Mouse (Mus musculus) megakaryocyte, adult 5-6 weeks (primary cell): ENCODE data around the gene Cmas. TPM values are rescaled to one million over a fixed set of nuclear protein-coding genes. Genes with fewer than 3 reads are reported as not detected.

Experiments used
- ATAC-seq: 2 replicates; pipeline ENCODE4 v1.8.0; 2016; ENCODE audit warnings: mild to moderate bottlenecking, inconsistent platforms; ENCODE audit not compliant: poor library complexity, severe bottlenecking
- total RNA-seq, 2 experiments: library from RNA; stranded (forward) in 1 of 2; stranded (reverse) in 1 of 2; fragments of 153-499, 151-499 nt in 1 of 2; fragments of 221-1000, 200-1000 nt in 1 of 2; gene quantifications; 2 replicates each; pipeline versions ENCODE4 v1.2.3 to v1.2.4; 2015 to 2017

Cmas gene
- 56.1 and 60.6 TPM in 2 replicates for total RNA-seq (2015)
- total RNA-seq (2017) = 52.7 and 60.0 TPM in 2 replicates

- ATAC-seq = peak; percentile 85
These were observed at the start of gene Cmas for GRCm38 (mm10) chr6:142756507-142757333. Gene Cmas (plus strand): TSS chr6:142756686.

- ATAC-seq = 0 out of 2 replicates have a peak, but pooled peaks have one; percentile 53
These were observed 49.8 kb upstream of the Cmas start for GRCm38 (mm10) chr6:142706688-142707087.

GRCm38 (mm10) chr6:142708369-142708768 lies 48.1 kb upstream of the Cmas start:
- ATAC-seq = peak; percentile 55; the same call in 1 of the 2 replicates

DNA sequence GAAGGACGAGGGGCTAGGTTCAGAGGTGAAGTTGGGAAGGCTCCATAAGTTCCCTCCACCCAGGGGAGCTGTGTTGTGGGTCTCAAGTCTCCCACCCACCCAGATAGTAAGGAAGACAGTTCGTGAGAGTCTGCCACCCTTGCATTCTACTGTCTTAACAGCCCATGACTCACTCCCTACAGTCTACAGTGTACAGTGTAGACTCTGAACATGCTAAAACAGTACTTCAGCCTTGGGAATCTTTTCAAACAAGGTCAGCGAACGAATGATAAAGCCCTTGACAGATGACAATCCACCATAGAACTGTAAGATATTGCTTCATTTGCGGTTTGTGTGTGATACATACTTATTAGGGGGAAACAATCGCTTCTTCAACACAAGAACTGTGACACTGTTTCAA lies 45.8 kb upstream of the Cmas start:
- ATAC-seq = no peak

DNA sequence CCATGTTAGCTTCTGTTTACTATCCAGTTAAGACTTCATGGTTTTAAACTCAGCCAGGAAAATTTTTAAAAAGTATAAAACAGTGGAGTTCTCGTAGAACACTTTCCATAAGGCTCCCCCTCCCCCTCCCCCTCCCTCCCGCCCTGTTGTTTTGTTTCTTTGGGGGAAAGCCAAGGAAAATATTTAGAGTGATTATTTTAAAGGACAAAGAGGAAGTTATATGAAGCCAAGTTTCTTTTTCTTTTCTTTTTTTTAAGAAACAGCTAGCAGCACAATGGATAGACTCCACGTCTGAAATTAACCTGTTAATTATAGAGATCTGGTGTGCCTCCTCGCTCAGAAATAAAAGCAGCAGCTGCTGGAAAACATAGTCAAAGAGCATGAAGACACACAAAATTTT lies 45.4 kb upstream of the Cmas start:
- ATAC-seq = no peak

DNA sequence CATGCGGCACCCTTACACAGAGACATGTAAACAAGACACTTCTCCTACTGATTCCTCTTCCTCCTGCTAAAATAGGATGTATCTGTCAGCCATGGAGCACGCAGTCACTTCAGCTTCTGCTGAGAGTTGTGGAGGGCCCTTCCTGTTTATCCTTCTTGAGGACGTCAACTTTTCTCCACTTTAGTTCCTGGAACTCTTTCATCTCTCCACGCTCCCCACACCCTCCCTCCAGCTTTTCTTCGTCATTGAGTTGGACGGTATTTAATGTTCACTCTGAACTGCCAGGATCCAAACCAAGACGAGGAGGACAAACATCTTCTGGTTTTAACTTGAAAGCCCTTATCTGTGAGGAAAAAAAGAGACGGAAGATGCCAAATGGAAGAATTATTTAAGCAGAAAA lies 41.5 kb upstream of the Cmas start:
- ATAC-seq = no peak

- no peak for ATAC-seq
These were observed 39.3 kb upstream of the Cmas start for GRCm38 (mm10) chr6:142717186-142717585.

- ATAC-seq = no peak
These were observed 38.3 kb upstream of the Cmas start for GRCm38 (mm10) chr6:142718167-142718566.

GRCm38 (mm10) chr6:142720641-142721040 lies 35.8 kb upstream of the Cmas start:
- ATAC-seq = no peak

DNA sequence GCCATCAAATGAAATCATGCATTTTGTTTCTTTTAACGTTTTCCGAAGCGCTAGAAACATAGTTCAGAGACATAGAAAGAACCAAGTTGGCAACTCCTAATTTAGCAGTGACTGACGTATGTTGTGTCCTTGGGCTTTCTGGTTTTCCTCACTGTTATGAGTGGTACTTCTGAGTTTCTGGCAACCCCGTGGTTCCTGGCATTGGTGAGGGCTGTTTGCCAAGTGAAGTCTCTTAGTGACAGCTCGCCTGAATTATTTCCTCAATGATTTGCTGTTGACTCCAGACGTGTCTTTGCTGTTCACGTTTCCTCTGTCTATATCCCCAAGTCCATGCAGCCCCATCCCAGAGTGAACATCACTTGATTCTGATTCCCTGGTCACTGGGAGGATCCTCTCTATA lies 34.8 kb upstream of the Cmas start:
- no peak for ATAC-seq

DNA sequence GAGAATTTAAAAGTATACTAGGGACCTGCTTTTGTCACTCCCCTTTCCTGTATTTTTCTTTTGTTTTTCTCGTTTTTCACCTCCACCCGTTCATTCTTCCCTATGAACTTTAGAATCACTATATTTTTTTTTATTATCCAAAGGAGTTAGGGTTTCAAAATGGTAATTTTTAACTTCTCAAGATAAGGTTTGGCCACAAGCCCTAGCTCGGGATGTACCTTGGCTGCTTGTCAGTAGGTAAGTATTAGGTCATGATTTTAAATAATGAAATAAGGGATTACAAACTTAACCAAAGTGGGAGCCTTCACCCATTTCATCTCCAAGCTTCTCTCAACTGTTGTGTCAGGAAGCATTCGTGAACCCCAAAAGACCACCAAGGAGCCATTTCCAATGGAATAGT lies 30.5 kb upstream of the Cmas start:
- ATAC-seq = no peak

GRCm38 (mm10) chr6:142732567-142733290 lies 23.8 kb upstream of the Cmas start:
- no peak for ATAC-seq

DNA sequence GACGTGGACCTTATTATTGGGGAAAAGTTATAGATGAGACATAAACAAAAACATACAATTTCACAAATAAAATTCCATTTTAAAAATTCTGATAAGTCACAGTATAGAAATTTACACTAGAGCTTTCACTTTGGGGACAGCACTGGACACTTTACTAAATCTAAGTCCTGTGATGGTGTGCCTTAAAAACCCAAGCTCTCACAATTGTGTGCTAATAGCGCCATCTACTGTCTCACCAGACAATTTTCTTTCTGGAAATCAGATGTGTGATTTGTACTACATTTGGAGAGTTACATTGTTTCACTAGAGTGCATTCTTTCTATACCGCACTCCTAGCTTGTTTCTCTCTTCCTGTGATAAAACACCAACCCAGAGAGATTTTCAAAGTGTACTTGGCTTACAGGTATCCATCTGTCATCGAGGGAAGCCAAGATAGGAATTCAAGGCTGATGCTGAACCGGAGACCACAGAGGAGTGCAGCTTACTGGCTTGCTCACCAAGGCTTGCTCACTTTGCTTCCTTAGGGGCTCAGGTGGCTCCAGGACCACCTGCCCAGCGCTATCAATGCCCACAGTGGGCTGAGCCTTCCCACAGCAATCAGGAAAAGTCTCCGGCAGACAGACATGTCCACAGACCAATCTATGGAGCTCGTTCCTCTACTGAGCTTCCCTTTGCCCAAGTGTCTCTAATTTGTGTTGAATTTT lies 21.0 kb upstream of the Cmas start:
- peak; percentile 92 for ATAC-seq

- ATAC-seq = no peak
These were observed 18.3 kb upstream of the Cmas start for GRCm38 (mm10) chr6:142738225-142738624.

DNA sequence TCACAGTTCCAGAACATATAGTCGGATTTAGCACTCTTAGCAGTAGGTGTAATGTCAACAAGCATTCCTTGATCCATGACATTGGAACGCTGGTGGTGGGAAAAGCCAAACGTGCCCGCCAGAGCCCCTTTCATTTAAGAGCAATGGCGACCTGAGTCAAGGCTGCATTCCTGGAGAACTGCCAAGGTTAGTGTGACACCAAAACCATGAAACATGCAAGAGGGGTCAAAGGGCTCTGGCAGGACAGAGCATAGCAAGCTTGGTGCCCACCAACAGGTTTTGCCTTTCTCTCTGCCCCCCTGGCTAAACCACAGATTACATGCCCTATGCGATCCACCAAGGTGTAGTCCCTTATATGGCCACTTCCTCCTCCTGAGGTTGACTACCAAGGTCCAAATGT lies 17.8 kb upstream of the Cmas start:
- ATAC-seq = no peak

DNA sequence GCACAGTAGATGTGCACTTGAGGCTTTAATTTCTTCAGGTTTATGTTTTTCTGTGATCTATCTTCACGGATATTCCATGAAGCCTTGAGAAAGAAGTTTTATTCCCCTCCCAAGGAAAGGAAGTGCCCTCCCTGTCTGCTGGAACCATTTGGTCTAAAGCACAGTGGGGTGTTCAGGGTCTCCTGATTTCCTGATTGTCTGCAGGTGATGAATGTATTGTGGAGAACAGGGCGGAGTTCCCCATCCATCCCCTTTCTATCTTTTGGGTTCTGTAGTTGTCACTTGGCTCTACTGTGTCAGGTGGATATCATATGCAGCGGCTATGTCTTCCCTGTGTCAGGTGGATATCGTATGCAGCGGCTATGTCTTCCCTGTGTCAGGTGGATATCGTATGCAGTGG lies 14.7 kb upstream of the Cmas start:
- ATAC-seq = no peak

DNA sequence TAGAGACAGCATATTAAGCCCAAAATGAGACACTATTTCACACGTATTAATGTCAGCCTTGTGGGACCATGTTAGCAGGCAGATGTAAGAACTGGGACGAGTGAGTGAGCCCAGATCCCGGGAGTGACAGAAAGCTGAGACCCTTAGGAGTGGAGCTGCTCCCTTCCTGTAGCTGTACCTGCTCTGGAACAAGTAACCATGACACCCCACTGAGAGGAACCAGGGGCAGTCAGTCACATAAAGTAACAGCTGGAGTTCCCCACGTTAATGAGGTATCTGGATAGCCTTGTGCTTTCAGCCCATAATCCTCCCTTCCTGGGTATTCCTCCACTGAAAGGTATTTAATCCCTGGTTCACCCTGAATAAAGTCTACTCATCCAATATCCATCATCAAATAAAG lies 13.3 kb upstream of the Cmas start:
- no peak for ATAC-seq

DNA sequence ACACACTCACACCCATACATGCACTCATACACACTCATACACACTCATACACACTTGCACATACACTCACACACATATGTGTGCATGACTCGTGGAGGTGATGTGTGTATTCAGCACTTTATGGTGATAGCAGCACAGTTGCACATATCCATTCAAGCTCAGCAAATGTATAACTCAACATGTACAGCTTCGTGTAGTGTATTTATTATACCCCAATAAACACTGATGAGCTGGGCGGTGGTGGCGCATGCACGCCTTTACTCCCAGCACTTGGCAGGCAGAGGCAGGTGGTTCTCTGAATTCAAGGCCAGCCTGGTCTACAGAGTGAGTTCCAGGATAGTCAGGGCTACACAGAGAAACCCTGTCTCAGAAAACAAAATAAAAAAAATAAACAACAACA lies 11.0 kb upstream of the Cmas start:
- ATAC-seq = no peak

DNA sequence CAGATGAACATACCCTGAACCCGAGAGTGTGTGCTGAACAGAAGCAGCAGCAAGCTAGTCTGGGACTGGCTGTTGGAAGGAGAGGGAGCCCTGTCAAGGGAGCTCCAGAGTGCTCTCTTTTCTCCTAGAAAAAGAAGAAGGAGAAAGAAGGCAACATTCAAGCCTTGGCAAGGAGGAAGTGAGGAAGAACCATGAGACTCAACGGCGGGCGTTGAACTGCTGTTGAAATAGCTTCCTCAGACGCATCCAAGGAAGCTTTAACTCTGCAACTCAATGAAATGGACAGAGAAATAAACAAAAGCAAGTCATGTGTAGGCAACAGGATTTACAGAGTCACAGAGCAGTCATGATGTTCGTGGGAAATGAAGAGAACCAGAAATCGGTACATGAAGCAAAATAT lies 9.7 kb upstream of the Cmas start:
- peak; percentile 86 for ATAC-seq

DNA sequence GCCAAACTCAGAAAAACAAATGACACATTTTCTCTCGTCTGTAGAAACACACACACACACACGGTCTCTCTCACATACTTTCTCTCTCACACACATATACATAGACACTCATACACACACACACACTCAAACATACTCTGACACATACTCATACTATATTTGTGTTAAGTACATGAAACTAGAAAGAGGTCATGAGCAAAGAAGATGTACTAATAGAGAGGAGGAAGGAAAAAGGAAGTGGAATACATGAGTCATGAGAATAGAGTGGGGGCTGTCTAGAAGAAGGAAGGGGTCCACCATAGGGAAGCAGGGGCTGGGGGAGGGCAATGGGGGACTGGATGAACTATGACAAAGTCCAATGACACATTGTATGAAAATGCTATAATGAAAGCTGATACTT lies 9.3 kb upstream of the Cmas start:
- ATAC-seq = peak; percentile 69

- no peak for ATAC-seq
These were observed 8.3 kb upstream of the Cmas start for GRCm38 (mm10) chr6:142748057-142748708.
